Mouse (Mus musculus): Measurements from ENCODE around the gene Sept4.

Gene Sept4

GRCm38 (mm10) chr11:87579713-87580112 is 11.0 kb downstream of the Sept4 start:
- no peak for DNase-seq

GRCm38 (mm10) chr11:87580543-87581085 is 11.9 kb downstream of the Sept4 start:
- DNase-seq: no peak

- DNase-seq: no peak
These were observed 12.6 kb downstream of the Sept4 start for GRCm38 (mm10) chr11:87581161-87581865.

GRCm38 (mm10) chr11:87581933-87582710 is 13.4 kb downstream of the Sept4 start:
- DNase-seq: no peak

GRCm38 (mm10) chr11:87583291-87584034 is 14.8 kb downstream of the Sept4 start:
- no peak for DNase-seq

GRCm38 (mm10) chr11:87584711-87585505 is 16.2 kb downstream of the Sept4 start:
- DNase-seq: peak; percentile 70 to 71

GRCm38 (mm10) chr11:87587211-87587874 is 18.6 kb downstream of the Sept4 start:
- DNase-seq: no peak

GRCm38 (mm10) chr11:87589605-87590004 is 20.9 kb downstream of the Sept4 start:
- no peak for DNase-seq

GRCm38 (mm10) chr11:87590841-87591525 is 22.3 kb downstream of the Sept4 start:
- peak; percentile 31 to 59 for DNase-seq

GRCm38 (mm10) chr11:87591526-87592353 is 23.0 kb downstream of the Sept4 start, which contains the start of gene Mtmr4:
TSS of gene Mtmr4 (plus strand) at chr11:87592162.
- peak; percentile 99 to 100 for DNase-seq

- DNase-seq: no peak
These were observed 23.6 kb downstream of the Sept4 start for GRCm38 (mm10) chr11:87592354-87592695.

GRCm38 (mm10) chr11:87592713-87593598 is 24.3 kb downstream of the Sept4 start:
- DNase-seq: peak; percentile 78 to 86

- DNase-seq: peak; percentile 93
These were observed 26.7 kb downstream of the Sept4 start for GRCm38 (mm10) chr11:87595327-87595841.

GRCm38 (mm10) chr11:87595976-87596375 is 27.3 kb downstream of the Sept4 start:
- no peak for DNase-seq

- no peak for DNase-seq
These were observed 27.8 kb downstream of the Sept4 start for GRCm38 (mm10) chr11:87596492-87596891.

GRCm38 (mm10) chr11:87597061-87597460 is 28.4 kb downstream of the Sept4 start:
- DNase-seq: no peak

GRCm38 (mm10) chr11:87599395-87600089 is 30.8 kb downstream of the Sept4 start:
- peak; percentile 39 to 49 for DNase-seq

GRCm38 (mm10) chr11:87600322-87600853 is 31.7 kb downstream of the Sept4 start:
- no peak for DNase-seq
